Mouse (Mus musculus) limb, embryonic 14.5 days (tissue): ENCODE data around the gene Stk11ip. TPM values are rescaled to one million over a fixed set of nuclear protein-coding genes. Genes with fewer than 3 reads are reported as not detected.

ENCODE experiments used
- ATAC-seq: fragments of 200-750 bp; cut with Nextera tagmentation; 2 replicates; pipeline ENCODE4 v1.8.0; 2017; ENCODE audit warnings: low read depth, moderate number of reproducible peaks, moderate TSS enrichment; ENCODE audit not compliant: low FRiP score
- DNase-seq: peaks from one replicate; pipeline ENCODE4 v3.0.0-alpha.2; 2015; ENCODE audit warnings: low spot score
- H3K27ac ChIP-seq: fragments of 300-500 bp; sonication (generic); replicated peaks from 2 replicates; pipeline ENCODE4 v1.5.1; 2014; ENCODE audit warnings: low read depth, mild to moderate bottlenecking, low read length, moderate library complexity, mixed read lengths
- H3K27me3 ChIP-seq: fragments of 300-500 bp; sonication (generic); 2 replicates; pipeline ENCODE4 v1.6.1; 2014; ENCODE audit warnings: low read length, mixed read lengths; ENCODE audit not compliant: control insufficient read depth, insufficient read depth
- H3K36me3 ChIP-seq: fragments of 300-500 bp; sonication (generic); 2 replicates; pipeline ENCODE4 v1.6.1; 2014; ENCODE audit warnings: mild to moderate bottlenecking, low read length, moderate library complexity, mixed read lengths; ENCODE audit not compliant: control insufficient read depth, insufficient read depth
- H3K4me1 ChIP-seq: fragments of 300-500 bp; sonication (generic); 2 replicates; pipeline ENCODE4 v1.6.1; 2014; ENCODE audit warnings: antibody characterized with exemption, low read length, mixed read lengths; ENCODE audit not compliant: control insufficient read depth, insufficient read depth
- H3K4me2 ChIP-seq: fragments of 300-500 bp; sonication (generic); replicated peaks from 2 replicates; pipeline ENCODE4 v1.6.1; 2014; ENCODE audit warnings: low read depth, mild to moderate bottlenecking, low read length, moderate library complexity; ENCODE audit not compliant: severe bottlenecking
- H3K4me3 ChIP-seq: fragments of 300-500 bp; sonication (generic); replicated peaks from 2 replicates; pipeline ENCODE4 v1.5.1; 2014; ENCODE audit warnings: low read length
- H3K9ac ChIP-seq: fragments of 300-500 bp; sonication (generic); 2 replicates; pipeline ENCODE4 v1.6.1; 2014; ENCODE audit warnings: mild to moderate bottlenecking, low read depth, low read length, moderate library complexity; ENCODE audit not compliant: severe bottlenecking
- H3K9me3 ChIP-seq: fragments of 300-500 bp; sonication (generic); 2 replicates; pipeline ENCODE4 v1.6.1; 2016; ENCODE audit warnings: low read length; ENCODE audit not compliant: control insufficient read depth
- POLR2A ChIP-seq: fragments of 200-500 bp; IDR thresholded peaks from 2 replicates; pipeline ENCODE4 v1.8.0; 2012; ENCODE audit warnings: inconsistent platforms, mild to moderate bottlenecking, moderate library complexity, borderline replicate concordance; ENCODE audit not compliant: insufficient read depth, insufficient read length; ENCODE audit errors: extremely low read depth
- WGBS: fragments of 180-500 bp; shearing (Covaris S2); extraction: QIAGEN DNeasy Blood & Tissue Kit; methylation state at CpG from one replicate; pipeline ENCODE4 v1.1.7; 2014; 5-methylcytosine and 5-hydroxymethylcytosine counted together
- polyA plus RNA-seq, 2 experiments: library from polyadenylated mRNA; depleted of rRNA in 1 of 2; stranded (reverse) in 1 of 2; unstranded in 1 of 2; fragments of >200 nt; fragmentation: Nextera tagmentation in 1 of 2; extraction: Ambion mirVana in 1 of 2; gene quantifications; 2 replicates each; pipeline versions ENCODE4 v1.2.1 to v1.2.3; 2012 to 2014

Gene Stk11ip
- polyA plus RNA-seq, 2 experiments, result 15.4 to 37.2 TPM

- peaks cover 57% of the 10 kb centered on the region for H3K36me3 ChIP-seq
- no peaks in the 10 kb centered on the region for H3K9me3 ChIP-seq
- ATAC-seq, result no peak
- no peak overlapping the region for H3K4me2 ChIP-seq
- no peak overlapping the region for H3K27ac ChIP-seq
- TF ChIP-seq POLR2A, result no peak
- no peaks in the 10 kb centered on the region for H3K27me3 ChIP-seq
- no peak for DNase-seq
- H3K9ac ChIP-seq, result no peak overlapping the region
- WGBS, result 83% methylated on average over 17 of the region's 19 CpGs
- no peak overlapping the region for H3K4me3 ChIP-seq
- H3K4me1 ChIP-seq, result no peaks in the 10 kb centered on the region
Observed at GRCm38 (mm10) chr1:75533325-75534252, 12.3 kb downstream of the Stk11ip start.

- H3K4me1 ChIP-seq, result no peaks in the 10 kb centered on the region
- DNase-seq (no peak), ATAC-seq (no peak)
- H3K4me2 ChIP-seq, result no peak overlapping the region
- WGBS, result 66% methylated on average over 2 of the region's 2 CpGs
- no peak overlapping the region for H3K27ac ChIP-seq
- no peaks in the 10 kb centered on the region for H3K27me3 ChIP-seq
- 0 out of 2 replicates have a peak, but pooled peaks cover under 1% of the 10 kb centered on the region for H3K9me3 ChIP-seq
- H3K4me3 ChIP-seq, result no peak overlapping the region
- no peak for TF ChIP-seq POLR2A
- H3K9ac ChIP-seq, result no peak overlapping the region
- peaks cover 30% of the 10 kb centered on the region for H3K36me3 ChIP-seq
Observed at GRCm38 (mm10) chr1:75537587-75537986, 16.3 kb downstream of the Stk11ip start.

DNA sequence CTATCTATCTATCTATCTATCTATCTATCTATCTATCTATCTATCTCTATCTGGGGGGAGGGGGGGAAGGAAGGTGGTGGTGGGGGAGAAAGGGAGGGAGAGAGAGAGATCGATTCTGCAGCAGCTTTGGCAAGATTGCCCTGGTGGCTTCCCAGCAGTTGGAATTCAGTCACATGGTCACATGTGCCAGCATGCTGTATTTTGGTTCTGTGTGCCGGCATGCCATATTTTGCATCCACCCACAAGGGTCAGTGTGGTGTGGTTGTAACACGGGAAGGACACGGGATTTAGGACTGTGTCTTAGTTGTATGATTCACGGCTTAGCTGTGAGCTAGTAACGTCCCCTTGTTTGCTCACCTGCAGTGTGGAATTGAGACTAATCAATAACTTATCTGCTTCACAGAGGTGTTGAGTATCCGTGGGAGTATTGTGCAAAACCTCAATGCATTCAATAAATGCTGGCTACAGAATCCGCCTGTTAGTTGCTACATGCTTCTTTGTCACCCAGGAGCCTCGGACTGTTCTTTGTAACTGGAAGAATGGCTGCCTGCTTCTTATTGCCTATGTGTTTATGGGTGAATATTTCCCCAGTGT lies 17.4 kb downstream of the Stk11ip start:
- H3K4me1 ChIP-seq, result no peaks in the 10 kb centered on the region
- H3K36me3 ChIP-seq, result peaks cover 22% of the 10 kb centered on the region
- H3K27me3 ChIP-seq, result no peaks in the 10 kb centered on the region
- no peak for DNase-seq
- H3K9me3 ChIP-seq, result 0 out of 2 replicates have a peak, but pooled peaks cover 6% of the 10 kb centered on the region
- no peak overlapping the region for H3K27ac ChIP-seq
- 80% methylated on average over 9 of the region's 9 CpGs for WGBS
- H3K4me3 ChIP-seq, result no peak overlapping the region
- TF ChIP-seq POLR2A, result no peak
- no peak overlapping the region for H3K4me2 ChIP-seq
- H3K9ac ChIP-seq, result no peak overlapping the region
- ATAC-seq, result no peak

- Histone ChIP-seq H3K27me3 (no peaks in the 10 kb centered on the region), H3K4me2 (no peak overlapping the region), H3K4me1 (peaks cover 4% of the 10 kb centered on the region), H3K9me3 (0 out of 2 replicates have a peak, but pooled peaks cover 6% of the 10 kb centered on the region), H3K27ac (no peak overlapping the region), H3K4me3 (no peak overlapping the region), H3K9ac (no peak overlapping the region), H3K36me3 (peaks cover 4% of the 10 kb centered on the region; the same call in 1 of the 2 replicates)
- DNase-seq, result no peak
- no peak for TF ChIP-seq POLR2A
- no peak for ATAC-seq
- 91% methylated on average over 7 of the region's 7 CpGs for WGBS
Observed at GRCm38 (mm10) chr1:75541496-75541895, 20.2 kb downstream of the Stk11ip start.

DNA sequence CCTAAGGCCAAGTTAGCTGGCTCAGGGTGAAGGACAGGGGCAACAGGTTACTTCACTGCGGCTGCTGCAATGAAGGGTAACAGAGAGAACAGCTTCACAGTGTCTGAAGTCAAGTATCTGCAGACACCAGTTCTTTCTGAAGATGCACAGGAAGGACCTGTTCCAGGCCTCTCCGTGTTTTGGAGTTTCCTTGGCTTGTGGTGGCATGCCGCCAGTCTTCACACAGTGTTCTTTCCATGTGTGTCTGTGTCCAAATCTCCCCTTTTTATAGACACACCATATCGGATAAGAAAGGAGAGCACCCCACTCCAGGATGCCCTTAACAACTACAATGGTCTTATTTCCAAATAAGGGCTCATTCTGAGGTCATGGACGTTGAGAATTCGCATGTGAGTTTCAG lies 23.0 kb downstream of the Stk11ip start:
- TF ChIP-seq POLR2A, result no peak
- no peaks in the 10 kb centered on the region for H3K27me3 ChIP-seq
- ATAC-seq (no peak), DNase-seq (no peak)
- H3K9me3 ChIP-seq, result 0 out of 2 replicates have a peak, but pooled peaks cover 6% of the 10 kb centered on the region
- no peak overlapping the region for H3K9ac ChIP-seq
- H3K36me3 ChIP-seq, result peaks cover 17% of the 10 kb centered on the region
- H3K4me1 ChIP-seq, result peaks cover 12% of the 10 kb centered on the region
- no peak overlapping the region for H3K27ac ChIP-seq
- H3K4me3 ChIP-seq, result no peak overlapping the region
- no peak overlapping the region for H3K4me2 ChIP-seq
- WGBS, result 88% methylated on average over 6 of the region's 6 CpGs
